Mouse (Mus musculus) liver, postnatal 0 days (tissue): ENCODE measurements around the gene Tor2a. TPM values are rescaled to one million over a fixed set of nuclear protein-coding genes. Genes with fewer than 3 reads are reported as not detected.

Experiments used
- ATAC-seq: fragments of 200-750 bp; cut with Nextera tagmentation; 2 replicates; pipeline ENCODE4 v1.8.0; 2017; ENCODE audit warnings: mild to moderate bottlenecking, moderate library complexity
- DNase-seq: peaks from one replicate; pipeline ENCODE4 v3.0.0-alpha.2; 2016
- H3K27ac ChIP-seq: fragments of 300-500 bp; sonication (generic); 2 replicates; pipeline ENCODE4 v1.5.1; 2014; ENCODE audit warnings: antibody characterized with exemption, moderate library complexity, mild to moderate bottlenecking, low read depth
- H3K27me3 ChIP-seq: fragments of 300-500 bp; sonication (generic); 2 replicates; pipeline ENCODE4 v1.6.1; 2014; ENCODE audit warnings: low read length, control low read depth, mixed read lengths; ENCODE audit not compliant: insufficient read depth
- H3K36me3 ChIP-seq: fragments of 300-500 bp; sonication (generic); replicated peaks from 2 replicates; pipeline ENCODE4 v1.6.1; 2014; ENCODE audit warnings: mild to moderate bottlenecking, control low read depth, low read length, moderate library complexity, mixed read lengths; ENCODE audit not compliant: insufficient read depth
- H3K4me1 ChIP-seq: fragments of 300-500 bp; sonication (generic); 2 replicates; pipeline ENCODE4 v1.6.1; 2014; ENCODE audit warnings: antibody characterized with exemption, mild to moderate bottlenecking, control low read depth; ENCODE audit not compliant: insufficient read depth
- H3K4me2 ChIP-seq: fragments of 300-500 bp; sonication (generic); 2 replicates; pipeline ENCODE4 v1.6.1; 2014; ENCODE audit warnings: low read depth, mild to moderate bottlenecking, low read length, moderate library complexity, mixed read lengths
- H3K4me3 ChIP-seq: fragments of 300-500 bp; sonication (generic); 2 replicates; pipeline ENCODE4 v1.5.1; 2014; ENCODE audit warnings: low read depth, low read length
- H3K9ac ChIP-seq: fragments of 300-500 bp; sonication (generic); replicated peaks from 2 replicates; pipeline ENCODE4 v1.6.1; 2014; ENCODE audit warnings: mild to moderate bottlenecking, moderate library complexity
- H3K9me3 ChIP-seq: fragments of 300-500 bp; sonication (generic); 2 replicates; pipeline ENCODE4 v1.6.1; 2016; ENCODE audit warnings: mild to moderate bottlenecking, control low read depth, low read length, mixed read lengths
- CTCF ChIP-seq: sonication (generic); IDR thresholded peaks from 2 replicates; pipeline ENCODE4 v1.5.1; 2016; ENCODE audit warnings: antibody characterized with exemption, low read depth
- EP300 ChIP-seq: IDR thresholded peaks from 2 replicates; pipeline ENCODE4 v1.6.1; 2016; ENCODE audit warnings: antibody characterized with exemption, low read depth, mild to moderate bottlenecking
- WGBS: fragments of 180-500 bp; shearing (Covaris S2); extraction: QIAGEN DNeasy Blood & Tissue Kit; methylation state at CpG from one replicate; pipeline ENCODE4 v1.1.7; 2014; ENCODE audit not compliant: insufficient replicate concordance; 5-methylcytosine and 5-hydroxymethylcytosine counted together
- polyA plus RNA-seq: library from polyadenylated mRNA; unstranded; fragments of >200 nt; fragmentation: Nextera tagmentation; extraction: Ambion mirVana; gene quantifications from 2 replicates; pipeline ENCODE4 v1.2.1, GENCODE M21; 2015

Gene Tor2a
- polyA plus RNA-seq, 1 experiment from 2014 or later: 34.6 TPM

GRCm38 (mm10) chr2:32712586-32712933 lies 44.5 kb upstream of the Tor2a start:
- Histone ChIP-seq H3K4me3 (peak overlapping the region; percentile 89), H3K4me2 (peak overlapping the region; percentile 90), H3K27ac (peak overlapping the region; percentile 97), H3K9me3 (no peaks in the 10 kb centered on the region), H3K27me3 (no peaks in the 10 kb centered on the region), H3K36me3 (peaks cover 24% of the 10 kb centered on the region), H3K9ac (peak overlapping the region; percentile 90), H3K4me1 (peaks cover 36% of the 10 kb centered on the region)
- 1% methylated on average over 42 of the region's 44 CpGs for WGBS
- TF ChIP-seq EP300 (no peak), CTCF (no peak)
- peak; percentile 85 for ATAC-seq
- DNase-seq: peak; percentile 97

GRCm38 (mm10) chr2:32712934-32713817 lies 43.9 kb upstream of the Tor2a start, which contains the start of gene Cdk9:
TSS of gene Cdk9 (minus strand) at chr2:32713076.
- Histone ChIP-seq H3K9ac (peak within 1 kb of the TSS; percentile 90), H3K4me3 (peak within 1 kb of the TSS; percentile 89), H3K4me1 (peaks cover 38% of the 10 kb centered on the region), H3K36me3 (peaks cover 18% of the 10 kb centered on the region), H3K9me3 (no peaks in the 10 kb centered on the region), H3K27me3 (no peaks in the 10 kb centered on the region), H3K27ac (peak within 1 kb of the TSS; percentile 97), H3K4me2 (peak within 1 kb of the TSS; percentile 90)
- DNase-seq: peak; percentile 93
- WGBS: under 1% methylated on average over 45 of the region's 79 CpGs
- no peak for TF ChIP-seq EP300
- peak; percentile 100 for TF ChIP-seq CTCF
- ATAC-seq: peak; percentile 82

- H3K36me3 ChIP-seq: peaks cover 7% of the 10 kb centered on the region
- H3K27me3 ChIP-seq: no peaks in the 10 kb centered on the region
- H3K9me3 ChIP-seq: no peaks in the 10 kb centered on the region
- peak overlapping the region; percentile 97 for H3K27ac ChIP-seq
- no peak for ATAC-seq
- H3K4me1 ChIP-seq: peaks cover 41% of the 10 kb centered on the region
- DNase-seq: no peak
- WGBS: 23% methylated on average over 11 of the region's 11 CpGs
- no peak for TF ChIP-seq EP300
- TF ChIP-seq CTCF: no peak
- peak overlapping the region; percentile 90 for H3K4me2 ChIP-seq
- H3K4me3 ChIP-seq: no peak overlapping the region
- peak overlapping the region; percentile 90 for H3K9ac ChIP-seq
These were observed 42.7 kb upstream of the Tor2a start for GRCm38 (mm10) chr2:32714117-32714986.

GRCm38 (mm10) chr2:32714987-32715425 lies 42.0 kb upstream of the Tor2a start:
- Histone ChIP-seq H3K27me3 (no peaks in the 10 kb centered on the region), H3K36me3 (peaks cover under 1% of the 10 kb centered on the region), H3K27ac (peak overlapping the region; percentile 97), H3K4me1 (peaks cover 40% of the 10 kb centered on the region), H3K9me3 (no peaks in the 10 kb centered on the region), H3K4me2 (peak overlapping the region; percentile 46), H3K4me3 (no peak overlapping the region), H3K9ac (0 out of 2 replicates have a peak overlapping the region, but pooled peaks have one; percentile 3)
- ATAC-seq (peak; percentile 11; the same call in 1 of the 2 replicates), DNase-seq (peak; percentile 73)
- TF ChIP-seq EP300: peak; percentile 59; the same call in 1 of the 2 replicates
- TF ChIP-seq CTCF: no peak
- 10% methylated on average over 4 of the region's 4 CpGs for WGBS

GRCm38 (mm10) chr2:32718761-32719160 lies 38.3 kb upstream of the Tor2a start:
- no peaks in the 10 kb centered on the region for H3K9me3 ChIP-seq
- no peaks in the 10 kb centered on the region for H3K27me3 ChIP-seq
- H3K4me2 ChIP-seq: no peak overlapping the region
- H3K36me3 ChIP-seq: no peaks in the 10 kb centered on the region
- peak overlapping the region; percentile 16; the same call in 1 of the 2 replicates for H3K9ac ChIP-seq
- DNase-seq (no peak), ATAC-seq (no peak)
- TF ChIP-seq EP300 (no peak), CTCF (no peak)
- H3K4me3 ChIP-seq: no peak overlapping the region
- 54% methylated on average over 9 of the region's 9 CpGs for WGBS
- peak overlapping the region; percentile 55; the same call in 1 of the 2 replicates for H3K27ac ChIP-seq
- H3K4me1 ChIP-seq: peaks cover 29% of the 10 kb centered on the region

GRCm38 (mm10) chr2:32720053-32720452 lies 37.0 kb upstream of the Tor2a start:
- Histone ChIP-seq H3K9ac (no peak overlapping the region), H3K27me3 (no peaks in the 10 kb centered on the region), H3K27ac (peak overlapping the region; percentile 55), H3K4me2 (peak overlapping the region; percentile 67), H3K36me3 (no peaks in the 10 kb centered on the region), H3K4me3 (no peak overlapping the region), H3K4me1 (peaks cover 16% of the 10 kb centered on the region), H3K9me3 (no peaks in the 10 kb centered on the region)
- no peak for DNase-seq
- TF ChIP-seq CTCF (no peak), EP300 (no peak)
- ATAC-seq: no peak
- WGBS: 76% methylated on average over 3 of the region's 3 CpGs
